Mouse (Mus musculus): ENCODE measurements around the gene Catsper2.

Catsper2 gene

DNA sequence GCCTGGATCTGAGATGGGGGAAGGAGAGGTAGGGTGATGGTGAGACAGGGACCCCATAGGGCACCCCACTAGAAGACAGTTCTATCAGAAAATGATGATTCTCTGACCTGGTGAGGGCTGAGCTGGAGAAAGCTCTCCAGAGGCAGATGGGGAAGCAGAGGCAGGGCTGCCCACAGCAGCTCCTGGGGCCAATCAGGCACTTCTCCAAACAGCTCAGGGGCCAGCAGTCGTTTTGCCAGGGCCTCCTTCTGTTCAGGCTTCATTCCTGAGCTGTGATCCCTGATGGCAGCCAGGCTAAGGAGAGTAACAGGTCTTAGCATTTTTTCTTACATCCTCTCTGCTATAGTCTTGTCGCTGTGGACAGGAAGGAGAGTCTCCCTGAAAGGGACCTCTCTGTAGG, 38.8 kb downstream of the Catsper2 start:
- peaks cover 44% of the 10 kb centered on the region for H3K27me3 ChIP-seq (ENCODE audit: insufficient read depth, low read length)
- no peaks in the 10 kb centered on the region for H3K36me3 ChIP-seq (ENCODE audit: insufficient read depth, low read length)
- H3K4me1 ChIP-seq (replicated peaks; ENCODE audit: low read depth, low read length), result peaks cover 29% of the 10 kb centered on the region
- TF ChIP-seq NANOG (IDR thresholded peaks at IDR 0.05; ENCODE audit: borderline replicate concordance, low read length) (no peak), CTCF (conservative IDR thresholded peaks at IDR 0.05; ENCODE audit: low read length) (no peak)
- H3K4me3 ChIP-seq (replicated peaks; ENCODE audit: low read length), result no peak overlapping the region
- H3K9me3 ChIP-seq (ENCODE audit: low read length), result no peaks in the 10 kb centered on the region

DNA sequence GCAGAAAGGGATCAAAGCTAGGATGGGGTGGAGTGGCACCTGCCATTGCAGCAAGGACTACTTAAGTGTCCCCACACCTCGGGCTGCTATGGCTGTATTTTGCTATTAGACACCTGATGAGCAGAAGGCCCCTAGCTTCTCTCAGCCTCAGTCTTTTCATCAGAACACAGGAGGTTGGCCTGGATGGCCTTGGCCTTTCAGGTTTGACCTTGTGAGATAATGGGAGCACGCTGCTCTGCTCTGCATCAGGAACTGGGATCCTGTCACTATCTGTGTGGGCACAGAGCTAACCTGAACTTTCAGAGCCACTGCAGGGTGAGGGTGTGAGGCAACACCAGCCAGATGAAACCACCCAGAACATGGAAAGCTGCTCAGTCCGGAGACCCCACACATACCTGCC, 41.3 kb downstream of the Catsper2 start:
- Histone ChIP-seq H3K27me3 (ENCODE audit: insufficient read depth, low read length) (peaks cover 45% of the 10 kb centered on the region), H3K36me3 (ENCODE audit: insufficient read depth, low read length) (no peaks in the 10 kb centered on the region), H3K4me3 (replicated peaks; ENCODE audit: low read length) (no peak overlapping the region), H3K4me1 (replicated peaks; ENCODE audit: low read depth, low read length) (peaks cover 22% of the 10 kb centered on the region), H3K9me3 (ENCODE audit: low read length) (no peaks in the 10 kb centered on the region)
- TF ChIP-seq POU5F1 (IDR thresholded peaks at IDR 0.05; ENCODE audit: borderline replicate concordance, low read length), result no peak
- TF ChIP-seq NANOG (IDR thresholded peaks at IDR 0.05; ENCODE audit: borderline replicate concordance, low read length), result no peak
- TF ChIP-seq CTCF (conservative IDR thresholded peaks at IDR 0.05; ENCODE audit: low read length), result no peak

DNA sequence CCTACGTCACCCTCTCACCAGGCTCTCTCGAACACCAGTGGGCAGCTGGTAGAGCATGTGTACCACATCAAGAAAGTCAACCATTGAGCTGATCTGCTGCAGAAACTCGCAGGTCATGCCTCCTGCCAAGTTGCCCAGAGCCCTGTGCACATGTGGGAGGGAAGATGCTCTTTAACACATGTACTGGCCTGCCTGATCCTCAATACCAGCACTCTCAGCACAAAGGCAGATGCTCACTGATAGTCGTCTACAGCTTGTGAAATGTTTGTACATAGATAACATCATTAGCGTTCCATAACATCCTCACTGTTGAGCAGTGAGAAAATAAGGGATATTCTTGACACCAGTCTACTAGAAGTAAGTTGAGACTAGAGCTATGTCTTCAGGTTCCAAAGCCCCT, 42.7 kb downstream of the Catsper2 start:
- no peak overlapping the region for H3K4me3 ChIP-seq (replicated peaks; ENCODE audit: low read length)
- H3K4me1 ChIP-seq (replicated peaks; ENCODE audit: low read depth, low read length), result peaks cover 15% of the 10 kb centered on the region
- H3K9me3 ChIP-seq (ENCODE audit: low read length), result no peaks in the 10 kb centered on the region
- TF ChIP-seq CTCF (conservative IDR thresholded peaks at IDR 0.05; ENCODE audit: low read length), result no peak
- TF ChIP-seq POU5F1 (IDR thresholded peaks at IDR 0.05; ENCODE audit: borderline replicate concordance, low read length), result no peak
- no peak for TF ChIP-seq NANOG (IDR thresholded peaks at IDR 0.05; ENCODE audit: borderline replicate concordance, low read length)
- no peaks in the 10 kb centered on the region for H3K36me3 ChIP-seq (ENCODE audit: insufficient read depth, low read length)
- H3K27me3 ChIP-seq (ENCODE audit: insufficient read depth, low read length), result peaks cover 35% of the 10 kb centered on the region

- Histone ChIP-seq H3K36me3 (ENCODE audit: insufficient read depth, low read length) (no peaks in the 10 kb centered on the region), H3K4me1 (replicated peaks; ENCODE audit: low read depth, low read length) (peaks cover 23% of the 10 kb centered on the region), H3K4me3 (replicated peaks; ENCODE audit: low read length) (no peak overlapping the region), H3K27me3 (ENCODE audit: insufficient read depth, low read length) (peaks cover 24% of the 10 kb centered on the region), H3K9me3 (ENCODE audit: low read length) (no peaks in the 10 kb centered on the region)
- TF ChIP-seq NANOG (IDR thresholded peaks at IDR 0.05; ENCODE audit: borderline replicate concordance, low read length), result no peak
- TF ChIP-seq POU5F1 (IDR thresholded peaks at IDR 0.05; ENCODE audit: borderline replicate concordance, low read length), result no peak
- TF ChIP-seq CTCF (conservative IDR thresholded peaks at IDR 0.05; ENCODE audit: low read length), result no peak
Measured at GRCm38 (mm10) chr2:121368831-121369230, 44.8 kb downstream of the Catsper2 start.

DNA sequence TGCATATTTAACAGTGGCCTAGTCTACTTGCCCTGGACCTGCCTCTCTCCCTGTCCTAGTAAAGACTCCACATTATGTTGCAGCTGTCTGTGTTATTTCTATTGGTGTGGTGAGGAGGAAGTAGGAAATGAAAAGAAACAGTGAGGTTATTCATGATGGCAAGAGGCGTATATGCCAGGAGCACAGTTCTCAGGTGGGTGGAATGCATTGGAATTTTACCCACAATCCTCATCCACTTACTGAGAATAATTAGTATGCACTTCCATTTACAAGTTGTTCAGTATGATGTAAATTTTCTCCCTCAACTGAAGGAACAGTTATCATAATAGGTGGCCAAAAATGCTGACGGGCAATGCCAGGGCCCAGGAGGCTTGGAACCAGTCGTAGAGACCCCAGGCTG, 49.9 kb downstream of the Catsper2 start:
- peaks cover 23% of the 10 kb centered on the region for H3K27me3 ChIP-seq (ENCODE audit: insufficient read depth, low read length)
- H3K4me3 ChIP-seq (replicated peaks; ENCODE audit: low read length), result no peak overlapping the region
- peaks cover 15% of the 10 kb centered on the region; the same call in 1 of the 2 replicates for H3K36me3 ChIP-seq (ENCODE audit: insufficient read depth, low read length)
- no peaks in the 10 kb centered on the region for H3K9me3 ChIP-seq (ENCODE audit: low read length)
- H3K4me1 ChIP-seq (replicated peaks; ENCODE audit: low read depth, low read length), result peaks cover 22% of the 10 kb centered on the region
- TF ChIP-seq POU5F1 (IDR thresholded peaks at IDR 0.05; ENCODE audit: borderline replicate concordance, low read length) (no peak), CTCF (conservative IDR thresholded peaks at IDR 0.05; ENCODE audit: low read length) (no peak), NANOG (IDR thresholded peaks at IDR 0.05; ENCODE audit: borderline replicate concordance, low read length) (no peak)

- Histone ChIP-seq H3K4me1 (replicated peaks; ENCODE audit: low read depth, low read length) (peaks cover 43% of the 10 kb centered on the region), H3K4me3 (replicated peaks; ENCODE audit: low read length) (peak overlapping the region; percentile 79; the same call in 1 of the 2 replicates), H3K27me3 (ENCODE audit: insufficient read depth, low read length) (peaks cover 11% of the 10 kb centered on the region), H3K9me3 (ENCODE audit: low read length) (no peaks in the 10 kb centered on the region), H3K36me3 (ENCODE audit: insufficient read depth, low read length) (peaks cover 15% of the 10 kb centered on the region; the same call in 1 of the 2 replicates)
- TF ChIP-seq CTCF (conservative IDR thresholded peaks at IDR 0.05; ENCODE audit: low read length) (no peak), POU5F1 (IDR thresholded peaks at IDR 0.05; ENCODE audit: borderline replicate concordance, low read length) (no peak), NANOG (IDR thresholded peaks at IDR 0.05; ENCODE audit: borderline replicate concordance, low read length) (no peak)
Measured at GRCm38 (mm10) chr2:121359461-121359860, 54.1 kb downstream of the Catsper2 start.

DNA sequence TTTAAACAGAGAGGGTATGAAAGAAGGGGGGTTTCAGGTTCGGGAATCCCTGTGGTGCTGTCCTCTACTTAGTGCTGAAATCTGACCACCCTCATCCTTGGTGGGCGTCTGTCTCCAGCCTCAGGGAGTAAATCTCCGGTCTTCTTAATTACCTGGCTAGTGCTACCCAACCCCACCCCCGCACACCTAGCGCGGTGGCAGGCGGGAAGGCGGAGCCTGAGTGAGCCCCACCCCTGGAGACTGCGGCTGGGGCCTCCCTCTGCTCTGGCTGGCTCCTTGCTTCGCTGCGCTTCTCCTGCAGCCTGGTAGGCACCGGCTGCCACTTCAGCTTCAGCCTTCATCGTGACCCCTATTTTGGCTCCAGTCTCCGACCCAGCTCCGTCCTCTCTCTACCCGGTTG, 55.2 kb downstream of the Catsper2 start:
- H3K36me3 ChIP-seq (ENCODE audit: insufficient read depth, low read length), result 0 out of 2 replicates have a peak, but pooled peaks cover 12% of the 10 kb centered on the region
- peaks cover 11% of the 10 kb centered on the region for H3K27me3 ChIP-seq (ENCODE audit: insufficient read depth, low read length)
- peak overlapping the region; percentile 79 for H3K4me3 ChIP-seq (replicated peaks; ENCODE audit: low read length)
- peaks cover 48% of the 10 kb centered on the region for H3K4me1 ChIP-seq (replicated peaks; ENCODE audit: low read depth, low read length)
- H3K9me3 ChIP-seq (ENCODE audit: low read length), result peaks cover 2% of the 10 kb centered on the region; the same call in 1 of the 2 replicates
- no peak for TF ChIP-seq POU5F1 (IDR thresholded peaks at IDR 0.05; ENCODE audit: borderline replicate concordance, low read length)
- TF ChIP-seq CTCF (conservative IDR thresholded peaks at IDR 0.05; ENCODE audit: low read length), result no peak
- TF ChIP-seq NANOG (IDR thresholded peaks at IDR 0.05; ENCODE audit: borderline replicate concordance, low read length), result no peak

- peaks cover 6% of the 10 kb centered on the region; the same call in 1 of the 2 replicates for H3K9me3 ChIP-seq (ENCODE audit: low read length)
- H3K4me3 ChIP-seq (replicated peaks; ENCODE audit: low read length), result peak overlapping the region; percentile 79
- TF ChIP-seq NANOG (IDR thresholded peaks at IDR 0.05; ENCODE audit: borderline replicate concordance, low read length) (no peak), POU5F1 (IDR thresholded peaks at IDR 0.05; ENCODE audit: borderline replicate concordance, low read length) (no peak), CTCF (conservative IDR thresholded peaks at IDR 0.05; ENCODE audit: low read length) (no peak)
- 0 out of 2 replicates have a peak, but pooled peaks cover 12% of the 10 kb centered on the region for H3K36me3 ChIP-seq (ENCODE audit: insufficient read depth, low read length)
- peaks cover 11% of the 10 kb centered on the region for H3K27me3 ChIP-seq (ENCODE audit: insufficient read depth, low read length)
- peaks cover 48% of the 10 kb centered on the region for H3K4me1 ChIP-seq (replicated peaks; ENCODE audit: low read depth, low read length)
Measured at GRCm38 (mm10) chr2:121357961-121358360, 55.6 kb downstream of the Catsper2 start.

- Histone ChIP-seq H3K9me3 (ENCODE audit: low read length) (peaks cover 8% of the 10 kb centered on the region; the same call in 1 of the 2 replicates), H3K4me1 (replicated peaks; ENCODE audit: low read depth, low read length) (peaks cover 48% of the 10 kb centered on the region), H3K36me3 (ENCODE audit: insufficient read depth, low read length) (0 out of 2 replicates have a peak, but pooled peaks cover 7% of the 10 kb centered on the region), H3K4me3 (replicated peaks; ENCODE audit: low read length) (peak within 1 kb of the TSS; percentile 79), H3K27me3 (ENCODE audit: insufficient read depth, low read length) (peaks cover 11% of the 10 kb centered on the region)
- TF ChIP-seq CTCF (conservative IDR thresholded peaks at IDR 0.05; ENCODE audit: low read length), result no peak
Measured at GRCm38 (mm10) chr2:121357494-121357893, 56.1 kb downstream of the Catsper2 start, which contains the start of gene Ckmt1. Gene Ckmt1 (plus strand): TSS chr2:121357714.

All from E14TG2a.4 (cell line).